Mouse (Mus musculus) stomach, postnatal 0 days (tissue): ENCODE results near the gene Ctnnb1.

Source experiments
- CTCF ChIP-seq: IDR thresholded peaks from 2 replicates; pipeline ENCODE4 v1.5.1; 2016; ENCODE audit warnings: antibody characterized with exemption, low read depth, mild to moderate bottlenecking, moderate library complexity
- EP300 ChIP-seq: optimal IDR thresholded peaks from 2 replicates; pipeline ENCODE3; 2016; ENCODE audit warnings: antibody characterized with exemption

GRCm38 (mm10) chr9:120958051-120958450 lies 29.0 kb downstream of the Ctnnb1 start:
- TF ChIP-seq CTCF, result no peak
- no peak for TF ChIP-seq EP300
